Comparison of ENCODE assay signal across 8 mouse cellular contexts in the genomic region with DNA sequence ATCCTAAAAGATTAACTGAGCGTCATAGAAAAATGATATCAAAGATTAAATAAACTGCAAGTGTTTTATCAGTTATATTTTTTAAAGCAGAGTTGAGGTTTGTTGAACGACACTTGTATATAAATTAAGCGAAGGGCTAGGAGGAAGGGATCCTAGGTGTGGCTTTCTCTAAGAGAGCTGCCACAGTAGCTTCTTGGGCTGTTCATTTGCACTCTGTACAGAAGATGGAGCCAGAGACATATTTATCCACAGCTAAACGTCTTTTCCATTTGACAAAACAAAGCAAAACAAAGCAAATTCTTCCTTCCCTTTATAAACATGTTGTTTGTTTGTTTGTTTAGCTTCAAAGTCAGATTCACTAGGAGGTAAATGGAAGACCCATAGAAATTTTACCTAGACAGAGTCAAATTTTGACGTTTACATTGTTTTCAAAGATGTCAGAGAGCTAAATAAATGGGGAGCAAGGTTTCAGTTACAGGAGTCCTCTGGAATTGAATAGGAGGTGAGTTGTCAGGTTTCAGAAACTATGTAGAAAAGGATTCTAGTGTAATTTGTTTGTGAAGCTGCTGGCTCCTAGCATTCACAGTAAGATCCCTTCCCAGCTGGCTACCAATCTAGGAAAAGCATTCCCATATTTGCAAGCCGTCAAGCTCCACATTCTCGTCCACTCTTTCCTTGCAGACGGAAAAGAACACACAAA. TPM values are rescaled to one million over a fixed set of nuclear protein-coding genes. Genes with fewer than 3 reads are reported as not detected.
A peak's percentile ranks its signal among the peaks of the same experiment; 100 is the strongest.
DNase-seq lines count a peak whose midpoint lies in the region; ATAC-seq lines count a peak whose summit lies in the region.

No protein-coding gene starts in this region.

- DNase-seq in frontal cortex, postnatal 10 days (ENCODE audit: low spot score in 2 of 2) = no peak
- DNase-seq in A20 (ENCODE audit: low read depth, low spot score) = peak; percentile 54
- DNase-seq in forebrain, embryonic 11.5 days (ENCODE audit: low spot score) = no peak
- peak; percentile 28 for DNase-seq in kidney, postnatal 10 days
- no peak for DNase-seq in adrenal gland, adult 18-20 months (ENCODE audit: low spot score in 2 of 2)
- DNase-seq in cerebellum, adult 11-12 months = no peak

- no peaks in the 10 kb centered on the region for H3K9me3 ChIP-seq in forebrain, embryonic 11.5 days (ENCODE audit: control insufficient read depth, low read length)
- H3K9me3 ChIP-seq in stomach, embryonic 16.5 days (replicated peaks; ENCODE audit: control insufficient read depth, low read length) = no peaks in the 10 kb centered on the region

- 23% methylated on average over 8 of the region's 8 CpGs for WGBS in forebrain, embryonic 11.5 days
- WGBS in stomach, embryonic 16.5 days = 21% methylated on average over 8 of the region's 8 CpGs

- no peak overlapping the region for H3K9ac ChIP-seq in forebrain, embryonic 11.5 days (ENCODE audit: low read length)
- H3K9ac ChIP-seq in stomach, embryonic 16.5 days (ENCODE audit: low read length) = no peak overlapping the region

- H3K36me3 ChIP-seq in forebrain, embryonic 11.5 days (ENCODE audit: control insufficient read depth, insufficient read depth, low read length) = no peaks in the 10 kb centered on the region
- no peaks in the 10 kb centered on the region for H3K36me3 ChIP-seq in stomach, embryonic 16.5 days (ENCODE audit: control insufficient read depth, insufficient read depth, low read length)

- ATAC-seq in frontal cortex, adult (ENCODE audit: low TSS enrichment) = peak; percentile 74; the same call in 1 of the 2 replicates
- 0 out of 2 replicates have a peak, but pooled peaks have one; percentile 34 for ATAC-seq in forebrain, embryonic 11.5 days (replicated peaks; ENCODE audit: low FRiP score)
- no peak for ATAC-seq in stomach, embryonic 16.5 days (ENCODE audit: insufficient read depth, low FRiP score)

- H3K27ac ChIP-seq in forebrain, embryonic 11.5 days (ENCODE audit: low read depth, low read length) = no peak overlapping the region
- H3K27ac ChIP-seq in stomach, embryonic 16.5 days (ENCODE audit: low read length) = no peak overlapping the region

- no peaks in the 10 kb centered on the region for H3K27me3 ChIP-seq in forebrain, embryonic 11.5 days (ENCODE audit: control insufficient read depth, insufficient read depth, low read length)
- no peaks in the 10 kb centered on the region for H3K27me3 ChIP-seq in stomach, embryonic 16.5 days (ENCODE audit: control insufficient read depth, insufficient read depth, low read length)

- H3K4me1 ChIP-seq in forebrain, embryonic 11.5 days (replicated peaks; ENCODE audit: control insufficient read depth, insufficient read depth, low read length) = 0 out of 2 replicates have a peak, but pooled peaks cover 1% of the 10 kb centered on the region
- H3K4me1 ChIP-seq in stomach, embryonic 16.5 days (ENCODE audit: control insufficient read depth, insufficient read depth, low read length) = no peaks in the 10 kb centered on the region

- H3K4me2 ChIP-seq in forebrain, embryonic 11.5 days (ENCODE audit: low read depth, low read length, severe bottlenecking) = no peak overlapping the region
- H3K4me2 ChIP-seq in stomach, embryonic 16.5 days (ENCODE audit: low read depth, low read length) = peak overlapping the region; percentile 36

- H3K4me3 ChIP-seq in forebrain, embryonic 11.5 days (ENCODE audit: low read depth, low read length) = no peak overlapping the region
- no peak overlapping the region for H3K4me3 ChIP-seq in stomach, embryonic 16.5 days (replicated peaks; ENCODE audit: low read length)

RNA-seq across cellular contexts. Expression of a gene that starts 4.0 kb away (rescaled TPM):
- 150 and 166 TPM in 2 replicates for polyA plus RNA-seq in forebrain, embryonic 11.5 days (2014; fragmentation: Nextera tagmentation; extraction: Ambion mirVana)
- polyA plus RNA-seq in stomach, embryonic 16.5 days (2015; fragmentation: Nextera tagmentation; extraction: Ambion mirVana) = 103 and 126 TPM in 2 replicates
- 100 to 1,000 TPM; 190 to 409 TPM for total RNA-seq in adrenal gland, adult 18-20 months (2021)

Comparison
In these comparisons a context has a peak if more than half of its experiments do, and no peak if none do; other contexts are left out.
1. DNase-seq: peak in A20 (single experiment) and kidney, postnatal 10 days (single experiment); none in frontal cortex, postnatal 10 days (0 of 2), forebrain, embryonic 11.5 days (single experiment), adrenal gland, adult 18-20 months (0 of 2) and cerebellum, adult 11-12 months (single experiment).